Mouse (Mus musculus): ENCODE results near the gene Sik1.

DNA sequence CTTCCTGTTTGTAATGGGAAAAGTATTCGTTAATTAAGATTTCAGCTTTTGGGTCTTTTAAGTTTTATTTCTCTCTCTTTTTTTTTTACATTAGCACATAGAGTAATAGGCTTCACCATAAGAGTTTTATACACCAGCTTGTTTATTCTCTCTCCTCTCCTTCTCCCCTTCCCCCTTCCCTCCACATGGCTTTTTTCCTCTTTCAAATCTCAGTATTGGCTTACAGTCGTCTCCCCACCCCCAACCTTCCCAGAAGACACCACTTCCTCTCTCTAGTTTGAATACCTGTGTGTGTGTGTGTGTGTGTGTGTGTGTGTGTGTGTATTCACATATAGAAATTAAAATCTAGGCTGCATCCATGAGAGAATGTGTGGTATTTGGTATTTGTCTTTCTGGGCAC, 3.8 kb upstream of the Sik1 start:
- TF ChIP-seq CTCF (IDR thresholded peaks at IDR 0.05; ENCODE audit: low read depth, low read length) = no peak
- no peak for TF ChIP-seq POLR2A (IDR thresholded peaks at IDR 0.05; ENCODE audit: borderline replicate concordance, low read depth, low read length)
